Mouse (Mus musculus): ENCODE results near the gene Cab39l. TPM values are rescaled to one million over a fixed set of nuclear protein-coding genes. Genes with fewer than 3 reads are reported as not detected.

Gene Cab39l
- polyA plus RNA-seq, 3 experiments from 2014 or later, result 72.5 to 90.9 (median 88.9) TPM

DNA sequence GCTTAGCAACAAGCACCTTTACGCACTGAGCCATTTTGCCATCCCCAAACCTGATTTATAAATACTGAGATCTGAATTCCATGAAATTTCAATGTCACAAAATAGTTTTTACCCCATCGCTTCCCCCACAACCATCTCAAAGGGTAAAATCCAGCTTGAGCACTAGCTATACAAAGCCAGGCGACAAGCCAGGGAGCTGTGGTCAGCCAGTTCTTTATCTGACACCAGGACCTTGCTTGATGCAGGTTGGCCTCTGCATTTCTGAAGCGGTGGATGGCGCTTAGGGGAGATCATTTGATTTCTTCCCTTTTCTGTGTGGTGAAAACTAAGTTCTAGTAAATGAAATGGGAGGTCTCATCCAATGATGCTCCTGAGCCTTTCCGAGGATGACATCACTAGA is 191.3 kb downstream of the Cab39l start:
- no peak for ATAC-seq

DNA sequence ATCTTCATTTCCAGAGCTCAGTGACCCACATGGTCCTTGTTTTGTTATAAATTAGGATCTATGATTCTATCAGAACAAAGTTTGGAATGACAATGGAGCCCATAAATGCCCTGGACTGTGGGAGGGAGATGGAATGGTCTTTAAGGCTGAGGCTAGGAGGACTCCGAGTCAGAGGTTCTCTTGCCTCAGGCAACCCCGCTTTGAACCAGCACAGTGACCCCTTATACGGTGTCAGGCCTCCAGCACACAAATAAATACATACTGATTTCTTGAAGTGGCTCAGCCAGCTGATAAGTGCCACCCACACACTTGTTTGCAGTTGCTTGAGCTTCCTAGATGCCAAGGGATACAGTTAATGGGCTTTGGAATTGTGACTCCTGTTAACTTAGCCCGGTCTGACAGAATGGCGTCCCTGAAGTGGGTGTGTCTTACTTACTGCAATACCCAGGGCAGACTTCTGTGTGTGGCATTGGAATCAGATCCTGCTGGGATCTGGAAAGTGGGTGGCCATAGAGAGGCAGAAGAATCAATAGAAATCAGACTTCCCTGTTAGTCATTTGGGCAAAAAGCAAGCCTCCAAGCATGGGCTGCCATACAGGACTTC is 192.6 kb downstream of the Cab39l start:
- ATAC-seq, result no peak

DNA sequence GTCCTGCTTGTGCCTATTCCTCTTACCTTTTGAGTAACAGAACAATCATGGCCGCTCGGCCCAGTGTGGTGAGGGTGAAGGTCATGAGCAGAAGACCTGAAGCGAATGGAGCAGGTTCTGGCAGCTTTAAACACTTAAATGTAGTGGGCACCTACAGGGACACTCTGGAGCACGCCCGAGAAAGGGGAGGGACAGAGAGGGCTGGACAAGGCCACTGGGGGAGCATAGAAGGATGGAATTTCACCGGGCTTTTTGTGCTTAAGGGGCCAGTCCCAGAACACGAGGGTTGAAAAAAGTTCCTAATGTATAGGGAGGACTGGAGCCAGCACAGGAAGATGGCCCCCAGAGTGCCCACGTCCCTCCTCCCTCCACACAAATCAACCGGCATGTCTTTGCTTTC is 193.2 kb downstream of the Cab39l start:
- no peak for ATAC-seq

Other genes starting within 250 kb of the Cab39l start
- 10 to 100 TPM; 17.5 to 25.0 (median 24.1) TPM for gene Rcbtb1, start 239.8 kb upstream of the Cab39l start, polyA plus RNA-seq (2017; shearing (Covaris generic))
- gene Gm6904, start 180.8 kb upstream of the Cab39l start, polyA plus RNA-seq (2017; shearing (Covaris generic)), result 10 to 100 TPM; 13.8 to 14.7 (median 13.9) TPM
- gene Phf11a, start 143.4 kb upstream of the Cab39l start, polyA plus RNA-seq (2017; shearing (Covaris generic)), result 10 to 100 TPM; 35.6 to 62.2 (median 42.3) TPM
- gene Phf11b, start 99.6 kb upstream of the Cab39l start, polyA plus RNA-seq (2017; shearing (Covaris generic)), result 100 to 1,000 TPM; 162 to 274 (median 193) TPM
- gene Phf11d, start 75.5 kb upstream of the Cab39l start, polyA plus RNA-seq (2017; shearing (Covaris generic)), result 10 to 100 TPM; 10.2 to 14.7 (median 13.5) TPM
- gene Phf11c, start 45.6 kb upstream of the Cab39l start, polyA plus RNA-seq (2017; shearing (Covaris generic)), result 10 to 100 TPM; 19.5 to 21.5 (median 19.9) TPM
- 10 to 100 TPM; 11.1 to 23.4 (median 22.1) TPM for gene Setdb2, start 88 bp upstream of the Cab39l start, polyA plus RNA-seq (2017; shearing (Covaris generic))
- 10 to 100 TPM; 33.3 to 56.1 (median 37.0) TPM for gene Cdadc1, start 157.0 kb downstream of the Cab39l start, polyA plus RNA-seq (2017; shearing (Covaris generic))
- not detected for gene Shisa2, start 184.3 kb downstream of the Cab39l start, polyA plus RNA-seq (2017; shearing (Covaris generic))